Comparison of ENCODE assay signal across 29 mouse cellular contexts in the genomic region with DNA sequence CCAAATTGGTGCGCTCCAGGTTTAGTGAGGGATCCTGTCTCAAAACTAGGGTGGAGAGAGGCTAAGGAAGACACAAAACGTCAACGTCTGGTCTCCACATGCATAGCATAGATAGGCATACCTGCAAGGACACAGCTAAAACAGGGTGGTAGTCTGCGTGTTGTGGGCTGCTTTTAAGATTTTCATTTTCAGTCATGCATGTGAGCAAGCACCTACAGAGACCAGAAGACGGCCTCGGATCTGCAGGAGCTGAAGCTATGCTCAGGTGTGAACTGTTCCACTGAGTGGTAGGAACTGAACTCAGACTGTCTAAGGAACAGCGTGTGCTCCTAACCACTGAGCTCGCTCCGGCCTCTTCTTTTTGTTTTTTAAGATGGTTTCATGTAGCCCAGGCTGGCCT. TPM values are rescaled to one million over a fixed set of nuclear protein-coding genes. Genes with fewer than 3 reads are reported as not detected.
DNase-seq lines count a peak whose midpoint lies in the region; ATAC-seq and TF ChIP-seq lines count a peak whose summit lies in the region.
"Had no signal": no experiment of that assay in that cellular context is flagged by ENCODE, and none has a peak within 500 bp of the region (broad histone marks: within the 10 kb centered on the region; RNA-seq: fewer than 3 reads in every experiment).

No protein-coding gene starts in this region.

- no peaks in the 10 kb centered on the region for H3K9me3 ChIP-seq in heart, embryonic 12.5 days (replicated peaks)
- H3K9me3 ChIP-seq: embryonic facial prominence, embryonic 13.5 days; embryonic facial prominence, embryonic 15.5 days; forebrain, embryonic 10.5 days; forebrain, embryonic 12.5 days; G1E had no signal

- no peaks in the 10 kb centered on the region for H3K27me3 ChIP-seq in heart, embryonic 12.5 days (replicated peaks)
- H3K27me3 ChIP-seq: embryonic facial prominence, embryonic 13.5 days; embryonic facial prominence, embryonic 15.5 days; forebrain, embryonic 12.5 days; Patski had no signal

- no peak overlapping the region for H3K27ac ChIP-seq in heart, embryonic 12.5 days (ENCODE audit: poor library complexity, severe bottlenecking)
- peak overlapping the region; percentile 4; the same call in 1 of the 2 replicates for H3K27ac ChIP-seq in bone marrow macrophage, adult 2 months (ENCODE audit: insufficient read depth, low read depth, low read length)
- H3K27ac ChIP-seq in gastrocnemius, adult 2 months = no peak overlapping the region
- H3K27ac ChIP-seq: embryonic facial prominence, embryonic 13.5 days; embryonic facial prominence, embryonic 15.5 days; forebrain, embryonic 10.5 days; forebrain, embryonic 12.5 days had no signal

- DNase-seq in heart, adult 11 months = peak; percentile 74
- peak; percentile 70 for DNase-seq in A20 (ENCODE audit: low read depth, low spot score)
- DNase-seq in gastrocnemius, adult 2 months = no peak
- DNase-seq: adrenal gland, adult 8-10 months; adrenal gland, postnatal 14 days; adrenal gland, postnatal 36 days; cerebellum, adult 11 months; cerebellum, adult 18-20 months; cerebellum, adult 8-10 months; cerebellum, adult 9-11 months; cerebellum, postnatal 14 days; cerebellum, postnatal 36 days; embryo, embryonic 11 days; forebrain, postnatal 0 days had no signal

- H3K4me3 ChIP-seq in heart, embryonic 12.5 days = no peak overlapping the region
- no peak overlapping the region for H3K4me3 ChIP-seq in bone marrow macrophage, adult 2 months (ENCODE audit: insufficient read depth, low read length)
- H3K4me3 ChIP-seq in gastrocnemius, adult 2 months = no peak overlapping the region
- H3K4me3 ChIP-seq: embryonic facial prominence, embryonic 13.5 days; embryonic facial prominence, embryonic 15.5 days; erythroblast, embryonic 14.5 days; forebrain, embryonic 10.5 days; forebrain, embryonic 12.5 days had no signal

- intact Hi-C loops in gastrocnemius, adult 2 months (cut with DNase I) = no loop called here

- peaks cover 54% of the 10 kb centered on the region for H3K36me3 ChIP-seq in heart, embryonic 12.5 days

- TF ChIP-seq POLR2A in bone marrow macrophage, adult 2 months (IDR thresholded peaks at IDR 0.05; ENCODE audit: borderline replicate concordance, low read depth, low read length) = no peak

- 90% methylated on average over 9 of the region's 9 CpGs for WGBS in heart, embryonic 12.5 days

- TF ChIP-seq CTCF in bone marrow macrophage, adult 2 months (IDR thresholded peaks at IDR 0.05; ENCODE audit: low read depth, low read length) = no peak
- no peak for TF ChIP-seq CTCF in gastrocnemius, adult 2 months (IDR thresholded peaks at IDR 0.05)

- ATAC-seq in heart, embryonic 12.5 days (ENCODE audit: insufficient number of reproducible peaks, low FRiP score) = no peak
- no peak for ATAC-seq in megakaryocyte, adult 5-6 weeks (ENCODE audit: poor library complexity, severe bottlenecking)
- ATAC-seq: activated CD4-positive, CD25-positive, alpha-beta regulatory T cell, adult 4 months; forebrain, embryonic 14.5 days; forebrain, postnatal 0 days; Patski had no signal

- H3K4me1 ChIP-seq in heart, embryonic 12.5 days (replicated peaks) = peaks cover 12% of the 10 kb centered on the region
- peaks cover 27% of the 10 kb centered on the region for H3K4me1 ChIP-seq in bone marrow macrophage, adult 2 months (ENCODE audit: control insufficient read depth, insufficient read depth, low read length)

- no peak overlapping the region for H3K9ac ChIP-seq in heart, embryonic 12.5 days
- H3K9ac ChIP-seq: embryonic facial prominence, embryonic 13.5 days; embryonic facial prominence, embryonic 15.5 days; forebrain, embryonic 12.5 days; forebrain, postnatal 0 days had no signal

- H3K4me2 ChIP-seq in heart, embryonic 12.5 days = no peak overlapping the region
- H3K4me2 ChIP-seq: embryonic facial prominence, embryonic 13.5 days; embryonic facial prominence, embryonic 15.5 days; forebrain, embryonic 12.5 days had no signal

RNA-seq across cellular contexts. Expression of a gene that starts 3.7 kb away (rescaled TPM):
- 35.0 and 38.7 TPM in 2 replicates for polyA plus RNA-seq in heart, embryonic 12.5 days (2016; fragmentation: Nextera tagmentation; extraction: Ambion mirVana)
- 33.4 and 35.1 TPM in 2 replicates for polyA plus RNA-seq in bone marrow macrophage, adult 2 months (2012; ENCODE audit: insufficient read depth, insufficient read length, missing spikeins)
- total RNA-seq in gastrocnemius, adult 2 months (2021) = 1 to 10 TPM; 3.1 to 4.7 TPM
- total RNA-seq in megakaryocyte, adult 5-6 weeks (2015) = 40.5 and 45.2 TPM in 2 replicates
- total RNA-seq in megakaryocyte, adult 5-6 weeks (2017) = 29.9 and 41.7 TPM in 2 replicates

RNA-seq across cellular contexts. Expression of a gene that starts 24.7 kb away (rescaled TPM):
- polyA plus RNA-seq in heart, embryonic 12.5 days (2016; fragmentation: Nextera tagmentation; extraction: Ambion mirVana) = 580 TPM in 2 replicates
- 159 and 174 TPM in 2 replicates for polyA plus RNA-seq in bone marrow macrophage, adult 2 months (2012; ENCODE audit: insufficient read depth, insufficient read length, missing spikeins)
- total RNA-seq in gastrocnemius, adult 2 months (2021) = 100 to 1,000 TPM; 254 to 341 TPM
- 128 and 155 TPM in 2 replicates for total RNA-seq in megakaryocyte, adult 5-6 weeks (2015)
- total RNA-seq in megakaryocyte, adult 5-6 weeks (2017) = 225 and 237 TPM in 2 replicates

RNA-seq across cellular contexts. Expression of a gene that starts 42.4 kb away (rescaled TPM):
- polyA plus RNA-seq in heart, embryonic 12.5 days (2016; fragmentation: Nextera tagmentation; extraction: Ambion mirVana) = 0.34 and 0.63 TPM in 2 replicates
- not detected in 2 replicates for polyA plus RNA-seq in bone marrow macrophage, adult 2 months (2012; ENCODE audit: insufficient read depth, insufficient read length, missing spikeins)
- 10 to 100 TPM; 18.0 to 20.7 TPM for total RNA-seq in gastrocnemius, adult 2 months (2021)
- not detected in 2 replicates for total RNA-seq in megakaryocyte, adult 5-6 weeks (2015)
- not detected in 2 replicates for total RNA-seq in megakaryocyte, adult 5-6 weeks (2017)
- total RNA-seq: common myeloid progenitor, adult 5-6 weeks had no signal
- polyA plus RNA-seq: activated CD4-positive, CD25-positive, alpha-beta regulatory T cell, adult 4 months; C2C12; embryonic facial prominence, embryonic 11.5 days; erythroblast, embryonic 14.5 days; G1E had no signal

RNA-seq across cellular contexts. Expression of a gene that starts 43.0 kb away (rescaled TPM):
- 4.0 and 4.9 TPM in 2 replicates for polyA plus RNA-seq in heart, embryonic 12.5 days (2016; fragmentation: Nextera tagmentation; extraction: Ambion mirVana)
- polyA plus RNA-seq in bone marrow macrophage, adult 2 months (2012; ENCODE audit: insufficient read depth, insufficient read length, missing spikeins) = 13.4 and 16.3 TPM in 2 replicates
- total RNA-seq in gastrocnemius, adult 2 months (2021) = 1 to 10 TPM; 3.4 to 5.1 TPM
- total RNA-seq in megakaryocyte, adult 5-6 weeks (2015) = 3.3 and 4.5 TPM in 2 replicates
- 1.8 and 2.3 TPM in 2 replicates for total RNA-seq in megakaryocyte, adult 5-6 weeks (2017)
- polyA plus RNA-seq: erythroblast, embryonic 14.5 days had no signal

RNA-seq across cellular contexts. Expression of a gene that starts 43.3 kb away (rescaled TPM):
- polyA plus RNA-seq in heart, embryonic 12.5 days (2016; fragmentation: Nextera tagmentation; extraction: Ambion mirVana) = 1.4 and 1.8 TPM in 2 replicates
- 33.3 and 39.6 TPM in 2 replicates for polyA plus RNA-seq in bone marrow macrophage, adult 2 months (2012; ENCODE audit: insufficient read depth, insufficient read length, missing spikeins)
- total RNA-seq in gastrocnemius, adult 2 months (2021) = under 1 TPM; 0.45 to 0.64 TPM
- total RNA-seq in megakaryocyte, adult 5-6 weeks (2015) = 0.87 and 1.1 TPM in 2 replicates
- 0.66 and 0.77 TPM in 2 replicates for total RNA-seq in megakaryocyte, adult 5-6 weeks (2017)
- total RNA-seq: common myeloid progenitor, adult 5-6 weeks had no signal

Comparison
In these comparisons a context has a peak if more than half of its experiments do, and no peak if none do; other contexts are left out.
1. RNA of a gene that starts 3.7 kb away (total RNA-seq): 29.9 to 45.2 TPM in megakaryocyte, adult 5-6 weeks; 3.1 to 4.7 TPM in gastrocnemius, adult 2 months; every median in the first group is over 4 times any median in the second.
2. RNA of a gene that starts 42.4 kb away (total RNA-seq): 18.0 to 20.7 TPM in gastrocnemius, adult 2 months; not detected in megakaryocyte, adult 5-6 weeks; every median in the first group is over 10 times any median in the second.